Mouse (Mus musculus) 3T3-L1 (cell line): ENCODE measurements around the gene Kmt5b.

ENCODE experiments used
- DNase-seq: peaks from one replicate; pipeline ENCODE4 v3.0.0-alpha.2; 2015; ENCODE audit warnings: low read depth, low spot score

Kmt5b gene

DNA sequence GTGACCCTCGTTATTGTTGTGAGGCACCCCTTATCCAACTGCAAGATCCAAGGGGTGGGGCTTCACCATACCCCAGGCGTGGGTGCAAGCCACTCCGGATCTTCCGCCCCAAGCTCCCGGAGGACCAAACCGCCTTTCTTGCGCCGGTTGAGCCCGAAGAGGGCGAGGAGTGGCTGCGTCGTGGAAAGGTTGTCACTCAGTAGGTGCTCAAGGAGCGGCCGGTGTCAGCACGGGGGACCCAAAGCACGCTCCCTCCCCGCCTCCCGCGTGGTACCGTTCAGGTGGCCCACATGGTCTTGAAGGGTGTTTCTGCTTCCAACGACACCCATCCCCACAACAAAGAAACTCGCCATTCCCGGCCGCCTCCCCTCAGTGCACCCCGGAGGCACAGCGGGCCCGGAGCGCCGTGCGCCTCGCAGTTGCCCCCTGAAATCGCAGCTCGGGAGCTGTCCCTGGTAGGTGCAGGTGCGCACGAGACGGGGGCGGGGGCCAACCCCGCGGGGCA lies at the start of gene Kmt5b:
TSS of gene Kmt5b (plus strand) at position 146 of the 505 bp plus-strand sequence.
- no peak for DNase-seq

DNA sequence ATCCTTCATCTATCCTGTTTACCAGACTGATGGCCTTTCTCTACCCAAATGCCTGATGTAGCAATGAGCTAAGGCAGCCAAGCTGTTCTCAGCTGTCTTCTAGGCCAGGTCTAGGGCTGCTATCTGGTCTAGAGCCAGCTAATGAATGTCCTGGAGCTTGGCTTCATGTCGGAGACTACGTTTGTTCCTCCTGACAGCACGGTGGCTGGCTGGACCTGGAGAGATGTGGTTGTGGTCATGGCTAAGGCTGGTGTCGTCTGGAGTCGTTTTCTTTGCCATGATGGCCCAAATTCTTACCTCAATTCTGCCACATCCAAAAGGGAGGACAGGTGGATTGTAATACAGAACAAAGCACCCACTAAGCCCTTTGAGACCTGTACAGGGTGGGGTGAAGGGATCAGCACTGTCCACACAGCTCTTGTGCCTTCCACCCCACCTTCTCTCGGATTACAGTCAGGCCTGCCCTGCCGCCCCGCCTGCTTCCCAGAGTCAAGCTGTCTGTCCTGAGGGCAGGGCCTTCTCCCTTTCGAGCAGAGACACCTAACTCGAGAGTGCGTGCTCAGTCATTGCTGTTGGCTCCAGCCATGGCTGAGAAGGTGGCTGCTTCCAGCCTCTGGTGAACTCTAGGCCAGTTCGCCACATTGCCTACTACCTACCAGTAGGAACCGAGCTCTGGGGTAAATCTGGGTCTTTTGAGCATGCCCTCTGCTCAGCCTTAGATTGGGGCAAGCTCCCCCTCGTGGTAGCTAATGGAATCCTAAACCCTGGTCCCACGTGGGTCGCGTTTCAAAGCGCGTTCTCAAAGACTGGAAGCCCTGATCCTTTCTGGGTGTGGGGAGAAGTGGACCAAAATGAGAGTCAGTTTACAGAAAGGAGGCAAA lies 48.5 kb upstream of the Kmt5b start:
- DNase-seq = no peak

DNA sequence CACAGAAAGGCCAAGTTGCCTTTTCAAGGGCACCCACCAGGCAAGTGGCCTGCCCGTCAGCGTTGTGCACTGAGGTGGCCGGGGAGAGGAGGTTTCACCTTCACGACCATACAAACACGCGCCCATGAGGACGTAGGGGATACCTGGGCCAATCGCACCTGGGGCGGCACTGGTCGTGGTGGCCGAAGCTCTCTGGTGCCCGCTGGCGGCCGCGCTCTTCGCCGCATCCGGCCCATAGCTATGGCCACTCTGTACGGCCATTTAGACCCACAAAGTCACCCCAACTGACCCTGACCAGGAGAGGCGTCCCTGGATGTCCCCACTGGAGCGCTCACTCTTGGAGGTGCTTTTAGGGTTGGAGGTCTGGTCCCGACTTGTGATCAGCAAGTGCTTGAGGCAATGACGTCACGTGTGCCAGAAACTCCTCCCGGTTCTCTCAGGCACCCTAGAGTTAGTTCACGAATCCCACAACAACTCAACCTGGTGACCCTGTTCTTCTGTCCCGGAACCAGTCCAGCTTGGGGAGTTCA lies 47.8 kb upstream of the Kmt5b start:
- no peak for DNase-seq

DNA sequence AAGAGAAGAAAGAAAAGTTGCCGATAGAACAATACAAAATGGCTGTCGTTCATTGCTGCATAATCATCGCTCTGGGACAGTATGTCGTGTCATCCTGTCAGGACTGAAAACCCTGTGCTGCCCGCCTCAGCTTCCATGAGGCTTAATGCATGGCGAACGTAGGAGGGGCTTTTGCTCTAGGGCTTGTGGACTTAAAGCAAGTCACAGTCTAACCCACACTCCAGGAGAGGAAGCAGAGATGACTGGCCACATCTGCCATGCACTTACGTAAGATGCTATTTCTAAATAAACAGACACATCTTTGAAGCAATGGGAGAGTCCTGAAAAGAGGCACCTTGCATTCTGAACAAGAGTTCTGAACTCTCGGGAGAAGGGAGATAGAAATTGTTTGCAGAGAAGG lies 44.1 kb upstream of the Kmt5b start:
- no peak for DNase-seq

DNA sequence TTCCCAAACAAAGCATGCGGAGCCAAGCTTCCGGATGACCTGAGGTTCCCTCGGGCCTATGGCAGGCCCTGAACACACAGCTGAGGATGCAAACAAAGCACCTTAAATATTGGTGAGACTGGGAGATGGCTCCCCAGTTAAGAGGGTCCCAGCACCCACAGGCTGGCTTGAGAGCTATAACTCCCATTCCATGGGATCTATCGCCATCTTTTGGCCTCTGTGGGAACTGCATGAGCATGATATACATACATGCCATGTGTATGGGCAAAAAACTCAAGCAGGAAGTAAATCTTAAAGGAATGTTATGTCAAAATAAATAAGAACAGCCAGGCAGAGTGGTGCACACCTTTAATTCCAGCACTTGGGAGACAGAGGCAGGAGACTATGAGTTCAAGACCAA lies 43.3 kb upstream of the Kmt5b start:
- peak; percentile 60 for DNase-seq

DNA sequence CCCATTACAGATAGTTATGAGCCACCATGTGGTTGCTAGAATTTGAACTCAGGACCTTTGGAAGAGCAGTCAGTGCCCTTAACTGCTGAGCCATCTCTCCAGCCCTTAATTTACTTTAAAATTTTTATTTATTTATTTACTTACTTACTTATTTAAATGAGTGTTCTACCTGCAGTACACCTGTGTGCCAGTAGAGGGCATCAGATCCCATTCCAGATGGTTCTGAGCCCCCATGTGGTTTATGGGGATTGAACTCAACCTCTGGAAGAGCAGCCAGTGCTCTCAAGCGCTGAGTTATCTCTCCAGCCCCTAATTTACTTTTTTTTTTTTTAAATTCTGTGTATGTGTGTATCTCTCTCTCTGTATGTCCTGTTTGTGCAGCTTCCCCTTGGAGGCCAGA lies 42.4 kb upstream of the Kmt5b start:
- peak; percentile 90 for DNase-seq

DNA sequence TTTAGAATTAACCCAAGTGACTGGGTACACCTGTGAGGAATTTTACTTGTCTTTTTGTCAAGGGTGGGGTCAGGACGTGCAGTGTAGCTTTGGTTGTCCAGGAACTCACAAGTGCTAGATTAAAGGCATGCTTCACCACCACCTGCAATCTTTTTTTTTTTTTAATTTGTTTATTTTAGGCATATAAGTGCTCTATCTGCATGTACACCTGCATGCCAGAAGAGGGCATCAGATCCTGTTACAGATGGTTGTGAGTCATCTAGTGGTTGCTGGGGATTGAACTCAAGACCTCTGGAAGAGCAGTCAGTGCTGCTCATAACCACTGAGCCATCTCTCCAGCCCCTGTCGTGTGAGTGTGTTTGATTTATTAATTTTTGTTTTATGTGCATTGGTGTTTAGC lies 38.3 kb upstream of the Kmt5b start:
- DNase-seq = peak; percentile 19

DNA sequence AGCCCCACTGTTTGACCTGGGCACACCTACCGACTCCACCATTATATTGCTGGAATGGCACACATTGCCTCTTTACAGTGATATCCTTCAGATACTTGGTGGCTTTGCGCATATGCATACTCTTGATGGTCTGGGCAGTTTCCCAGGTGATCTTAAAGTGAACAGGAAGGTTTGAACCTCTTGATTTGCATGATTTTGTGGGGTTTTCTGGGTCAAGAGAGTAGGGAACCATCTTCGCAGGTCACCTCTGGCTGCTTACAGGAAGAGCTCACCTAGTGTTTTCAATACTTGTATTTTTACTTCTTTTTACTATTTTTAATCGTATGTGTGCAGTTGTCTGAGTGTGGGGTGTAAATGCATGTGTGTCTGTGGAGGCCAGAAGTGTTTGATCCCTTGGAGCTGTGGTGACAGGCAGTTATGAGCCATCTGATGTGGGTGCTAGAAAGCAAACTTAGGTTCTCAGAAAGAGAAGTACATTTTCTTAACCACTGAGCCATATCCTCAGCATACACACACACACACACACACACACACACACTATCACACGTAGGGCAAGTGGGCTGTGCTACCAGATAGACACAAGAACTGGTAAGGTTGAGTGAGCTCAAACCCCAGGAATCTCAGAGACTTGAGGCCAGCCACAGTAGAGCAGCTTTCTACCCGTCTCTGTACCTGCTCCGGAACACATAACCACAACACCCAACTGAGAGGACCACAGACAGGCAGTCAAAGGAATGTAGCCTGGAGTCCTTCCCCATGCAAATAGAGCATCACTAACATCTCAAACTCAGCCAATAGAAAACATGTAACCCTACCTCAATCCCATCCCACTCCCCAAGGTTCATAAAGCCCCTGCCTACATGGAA lies 36.2 kb upstream of the Kmt5b start:
- DNase-seq = no peak

DNA sequence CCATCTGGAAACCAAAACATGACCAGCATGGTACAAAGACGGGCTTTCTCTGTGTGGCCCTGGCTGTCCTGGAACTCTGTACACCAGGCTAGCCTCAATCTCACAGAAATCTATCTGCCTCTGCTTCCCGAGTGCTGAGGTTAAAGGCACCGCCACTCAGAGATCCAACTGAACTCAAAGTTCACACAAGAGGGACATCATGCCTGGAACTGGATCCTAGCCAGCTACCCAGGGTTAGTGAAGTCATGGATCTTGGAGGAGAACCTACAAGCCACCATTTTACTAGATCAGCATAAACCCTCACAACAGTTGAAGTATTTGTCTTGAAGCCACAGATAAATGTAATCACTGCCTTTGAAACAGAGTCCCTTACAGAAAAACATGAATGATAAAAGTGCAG lies 31.2 kb upstream of the Kmt5b start:
- DNase-seq = no peak

DNA sequence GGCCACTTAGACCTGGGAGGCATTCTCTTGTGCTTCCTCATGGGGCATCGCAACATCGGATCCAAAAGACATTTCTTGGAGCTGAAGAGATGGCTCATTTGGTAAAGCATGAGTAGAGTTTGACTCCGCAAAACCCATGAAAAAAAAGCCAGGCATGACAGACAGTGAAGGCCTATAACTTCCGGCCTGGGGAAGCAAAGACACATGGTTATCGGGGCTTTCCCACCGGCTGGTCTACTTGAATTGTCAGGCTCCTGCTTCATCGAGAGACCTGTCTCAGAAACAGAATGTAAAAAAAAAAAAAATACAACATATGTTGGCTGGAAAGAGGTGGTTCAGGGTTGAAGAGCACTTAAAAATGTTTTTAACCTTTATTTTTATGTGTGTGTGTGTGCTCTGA lies 27.6 kb upstream of the Kmt5b start:
- no peak for DNase-seq

DNA sequence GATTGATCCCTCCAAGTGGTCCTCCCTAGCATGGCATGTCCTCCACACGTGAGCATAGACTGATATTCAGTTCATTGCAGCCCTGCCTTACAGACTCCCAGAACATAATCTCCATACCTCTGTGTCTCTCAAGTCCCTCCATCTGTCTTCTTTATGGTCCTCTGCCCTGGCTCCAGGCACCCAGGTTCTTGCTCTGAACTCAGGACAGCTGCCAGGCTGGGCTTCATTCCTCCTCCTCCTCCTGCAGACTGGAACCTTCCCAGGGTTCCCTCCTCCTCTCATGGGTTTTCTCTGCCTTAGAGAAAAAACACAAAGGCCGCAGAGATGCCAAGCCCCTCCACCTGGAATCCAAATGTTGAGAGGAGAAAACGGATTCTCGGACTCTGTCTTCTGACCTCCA lies 24.5 kb upstream of the Kmt5b start:
- no peak for DNase-seq

DNA sequence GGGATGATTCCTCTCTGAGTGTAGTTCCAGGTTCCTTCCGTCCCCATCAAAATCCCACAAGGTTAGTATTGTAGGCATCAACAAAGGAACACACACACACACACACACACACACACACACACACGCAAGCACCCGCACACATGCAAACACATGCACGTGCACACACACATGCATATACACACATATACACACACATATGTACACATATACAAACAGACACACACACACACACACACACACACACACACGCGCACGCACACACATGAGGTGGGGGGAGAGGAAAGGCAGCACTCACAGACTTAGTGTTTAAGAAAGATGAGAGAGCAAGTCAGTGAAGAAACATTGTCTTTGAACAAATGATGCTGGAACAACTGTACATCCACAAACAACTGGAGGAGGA lies 23.9 kb upstream of the Kmt5b start:
- DNase-seq = no peak

DNA sequence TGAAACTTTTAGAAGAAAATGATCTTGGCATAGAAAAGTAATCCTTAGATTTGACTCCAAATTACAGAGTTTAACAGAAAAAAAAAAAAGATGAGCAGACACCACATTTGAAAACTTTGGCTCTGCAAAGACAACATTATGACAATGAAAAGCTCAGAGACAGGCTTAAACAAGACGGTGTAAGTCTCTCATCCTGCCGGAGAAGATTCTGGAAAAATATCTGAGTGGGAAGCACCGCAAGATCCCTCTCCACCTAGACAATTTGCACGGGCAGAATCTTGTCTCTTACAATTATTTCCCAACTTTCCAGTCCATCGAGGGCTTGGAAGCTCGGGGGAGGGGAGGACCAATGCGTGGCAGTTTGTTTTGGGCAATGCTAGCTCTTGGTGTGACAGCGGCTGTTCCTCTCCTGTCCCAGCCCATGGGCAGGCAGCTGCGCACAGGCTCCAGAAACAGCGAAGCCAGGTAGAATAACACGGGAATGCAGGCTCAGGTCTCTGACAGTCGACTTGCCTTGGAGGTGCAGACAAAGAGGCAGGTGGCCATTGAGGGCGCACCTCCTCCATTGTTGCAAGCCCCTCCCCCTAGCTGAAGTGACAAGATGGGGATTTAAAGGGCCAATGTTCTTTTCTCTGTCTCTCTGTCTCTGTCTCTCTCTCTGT lies 23.2 kb upstream of the Kmt5b start:
- DNase-seq = no peak

DNA sequence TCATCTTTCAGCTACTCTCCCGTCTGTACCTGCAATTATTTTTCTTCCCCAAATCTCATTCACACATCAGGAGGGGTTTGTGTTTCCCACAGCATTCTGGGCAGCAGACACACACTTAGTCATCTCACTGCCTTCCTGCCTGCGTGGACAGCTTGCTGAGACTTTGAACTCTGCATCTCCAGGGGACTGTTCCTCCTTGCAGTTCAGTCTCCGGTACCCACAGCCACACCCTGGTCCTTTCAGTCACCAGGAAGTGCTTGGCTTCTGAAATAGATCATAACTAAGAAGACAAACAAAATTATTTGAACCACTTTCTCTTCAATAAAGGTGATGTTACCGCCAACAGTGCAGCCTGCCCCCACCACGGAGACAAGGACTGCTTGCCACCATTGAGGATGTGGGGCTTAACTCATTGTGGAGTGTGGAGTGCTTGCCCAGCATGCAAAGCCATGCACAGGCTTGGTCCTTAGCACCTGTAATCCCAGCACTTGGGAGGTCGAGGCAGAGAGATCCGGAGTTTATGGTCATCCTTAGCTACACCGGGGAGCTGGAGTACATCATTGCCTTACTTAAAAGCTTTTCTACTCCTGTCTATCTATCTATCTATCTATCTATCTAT lies 14.5 kb upstream of the Kmt5b start:
- DNase-seq = no peak

DNA sequence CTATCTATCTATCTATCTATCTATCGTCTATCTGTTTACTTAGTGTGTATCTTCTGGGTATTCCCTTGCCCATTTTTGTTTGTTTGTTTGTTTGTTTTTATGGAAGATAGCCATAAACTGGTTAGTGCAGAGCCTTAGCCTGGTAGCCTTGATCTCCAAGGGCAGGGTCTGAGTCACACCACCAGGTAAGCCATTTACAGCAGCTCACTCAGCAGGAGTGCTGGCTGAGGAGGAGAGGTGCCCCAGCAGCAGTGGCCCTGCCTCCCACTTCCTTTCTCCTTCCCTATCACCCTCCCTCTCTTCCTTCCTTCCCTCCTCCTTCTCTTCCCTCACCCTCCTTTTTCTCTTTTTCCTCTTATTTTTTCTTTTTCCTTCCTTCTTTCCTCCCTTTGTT lies 14.0 kb upstream of the Kmt5b start:
- no peak for DNase-seq

DNA sequence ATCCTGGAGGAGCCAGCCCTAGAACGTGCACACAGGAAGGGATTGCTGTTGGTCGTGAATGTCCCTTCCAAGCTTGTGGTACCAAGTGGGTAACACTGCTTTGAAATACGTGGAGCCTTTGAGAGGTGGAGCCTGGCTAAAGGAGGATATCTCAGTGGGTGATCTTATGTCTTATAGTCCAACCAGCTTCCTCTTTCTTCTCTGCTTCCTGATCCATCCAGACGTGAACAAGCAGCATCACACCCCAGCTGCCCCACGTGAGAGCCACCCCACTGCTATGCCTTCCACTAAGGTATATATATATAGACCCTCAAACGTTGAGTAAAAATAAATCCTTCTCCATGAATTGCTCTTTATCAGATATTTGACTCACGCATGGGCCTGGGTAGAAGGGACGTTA lies 13.5 kb upstream of the Kmt5b start:
- no peak for DNase-seq

DNA sequence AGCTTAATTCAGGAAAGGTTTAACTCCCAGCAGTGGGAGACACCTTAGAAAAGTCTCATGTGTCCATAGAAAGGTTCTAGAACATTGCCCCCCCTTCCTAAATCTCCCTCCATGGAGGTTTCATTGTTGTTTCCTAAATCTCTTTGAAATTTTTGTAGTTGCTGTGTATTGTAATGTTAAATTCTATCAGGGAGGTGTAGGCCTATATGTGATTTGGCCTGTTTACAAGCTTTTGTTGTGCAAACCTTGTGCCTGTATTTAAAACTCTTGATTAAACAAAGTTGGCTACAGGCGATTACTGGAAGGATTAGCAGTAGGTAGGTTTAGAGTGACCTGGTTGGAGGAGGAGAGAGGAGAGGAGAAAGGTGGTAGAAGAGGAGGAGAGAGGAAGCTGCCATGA lies 9.4 kb upstream of the Kmt5b start:
- DNase-seq = no peak

DNA sequence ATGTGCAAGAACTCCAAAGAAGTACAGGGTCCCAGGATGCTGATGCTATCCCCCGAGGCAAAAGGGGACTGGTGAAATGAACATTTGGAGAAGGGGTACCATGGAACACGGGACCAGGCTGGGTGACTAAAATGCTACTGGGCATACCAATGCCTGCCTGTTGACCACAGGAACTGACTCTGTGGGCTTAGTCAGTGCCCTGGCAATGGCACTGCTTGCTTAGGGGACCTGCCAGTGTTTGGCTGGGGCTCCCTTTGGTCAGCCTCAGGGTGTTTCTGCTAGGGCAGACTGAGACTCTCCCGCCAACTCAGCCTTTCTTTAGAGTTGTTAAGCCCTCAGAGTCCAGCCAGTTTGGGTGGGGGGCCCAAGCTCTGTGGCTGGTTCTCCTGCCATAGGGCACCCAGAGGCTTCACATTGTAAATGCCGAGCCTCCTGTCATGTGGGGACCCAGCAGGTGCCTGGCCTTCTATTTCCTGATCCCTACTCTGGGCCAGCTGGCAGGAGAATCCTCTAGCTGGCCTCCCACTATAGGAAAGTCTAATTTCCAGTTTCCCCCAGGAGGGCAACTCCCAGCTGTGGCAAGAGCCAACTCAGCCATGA lies 1.9 kb upstream of the Kmt5b start:
- peak; percentile 73 for DNase-seq

DNA sequence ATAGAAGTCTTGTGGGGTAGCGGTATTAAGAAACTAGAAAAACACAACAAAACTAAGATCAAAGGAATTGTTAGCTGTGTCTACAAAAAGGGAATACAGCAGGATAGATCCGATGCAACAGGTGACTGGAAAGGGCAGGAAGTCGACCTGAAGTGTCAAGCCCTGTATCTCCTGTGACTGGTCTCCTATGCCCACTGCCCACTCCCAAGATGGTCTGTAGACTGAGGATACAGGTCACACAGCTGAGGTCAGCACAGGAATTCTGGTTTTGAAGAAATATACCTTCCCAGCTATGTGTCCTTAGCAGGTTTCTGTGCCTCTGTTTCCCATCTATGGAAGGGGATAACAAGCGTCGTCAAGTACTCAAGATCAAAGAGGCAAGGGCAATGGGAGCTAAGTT lies 843 bp upstream of the Kmt5b start:
- no peak for DNase-seq

DNA sequence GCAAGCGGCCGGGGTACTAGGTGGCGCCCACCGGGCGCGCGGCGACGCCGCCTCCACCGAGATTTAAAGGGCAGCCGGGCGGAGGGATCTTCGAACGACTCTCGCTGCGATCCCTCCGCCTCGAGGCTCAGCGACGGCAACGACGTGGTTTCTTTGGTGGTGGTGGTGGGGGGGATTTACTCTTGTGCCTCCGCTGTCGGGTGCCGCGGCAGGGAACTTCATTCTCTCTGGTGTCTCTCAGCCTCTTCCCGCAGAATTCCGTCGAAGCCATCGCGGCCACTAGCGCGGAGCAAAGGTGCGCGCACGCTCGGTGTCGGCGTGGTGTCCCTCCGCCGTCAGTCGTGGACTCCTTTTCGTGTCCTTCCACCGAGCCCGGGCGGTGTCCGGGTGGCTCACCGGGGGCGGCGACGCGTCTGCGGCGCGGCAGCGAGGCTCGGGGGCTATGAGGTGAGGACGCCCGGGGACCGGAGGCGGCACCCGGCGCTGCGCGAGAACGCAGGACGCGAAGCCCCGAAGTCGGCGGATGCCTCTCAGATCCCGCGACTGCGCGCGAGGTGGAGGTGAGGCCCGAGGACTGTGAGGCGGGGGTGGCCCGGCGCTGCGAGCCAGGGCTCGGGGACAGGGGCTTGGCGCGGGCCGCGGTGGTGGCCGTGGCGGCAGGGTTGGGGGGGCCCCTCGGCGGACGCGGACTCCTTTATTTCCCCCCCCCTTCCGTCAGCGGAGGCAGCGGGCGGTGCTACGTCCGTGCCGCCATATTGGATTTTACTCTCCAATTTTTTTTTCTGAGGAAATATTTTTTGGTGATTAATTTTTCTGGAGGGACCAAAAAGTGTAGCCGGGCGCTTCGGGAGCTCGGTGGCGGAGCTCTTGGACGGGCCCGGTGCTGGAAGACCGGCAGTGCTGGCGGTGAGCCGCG lies 818 bp downstream of the Kmt5b start:
- DNase-seq = peak; percentile 83
